Mouse (Mus musculus): Measurements from ENCODE around the gene Cd163. TPM values are rescaled to one million over a fixed set of nuclear protein-coding genes. Genes with fewer than 3 reads are reported as not detected.
A peak's percentile ranks its signal among the peaks of the same experiment; 100 is the strongest.

Gene Cd163
- total RNA-seq, 2 experiments from 2014 or later: 1.6 to 1.7 TPM

DNA sequence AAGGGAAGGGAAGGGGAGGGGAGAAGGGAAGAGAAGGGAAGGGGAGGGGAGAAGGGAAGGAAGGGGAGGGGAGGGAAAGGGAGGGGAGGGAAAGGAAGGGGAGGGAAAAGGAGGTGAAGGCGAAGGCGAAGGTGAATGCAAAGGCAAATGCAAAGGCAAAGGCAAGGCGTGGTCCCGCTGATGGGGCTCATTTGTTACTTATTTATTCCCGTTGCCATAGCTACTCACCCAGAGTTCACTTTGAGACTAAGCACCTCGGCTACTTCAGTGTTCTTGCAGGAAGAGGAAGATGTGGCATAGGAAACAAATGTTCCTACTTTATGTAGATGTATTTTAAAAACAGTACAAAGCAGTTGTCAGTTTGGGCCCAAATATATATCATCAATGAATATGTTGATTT is 56.1 kb downstream of the Cd163 start:
- no peak for DNase-seq (ENCODE audit: low spot score in 2 of 2)

DNA sequence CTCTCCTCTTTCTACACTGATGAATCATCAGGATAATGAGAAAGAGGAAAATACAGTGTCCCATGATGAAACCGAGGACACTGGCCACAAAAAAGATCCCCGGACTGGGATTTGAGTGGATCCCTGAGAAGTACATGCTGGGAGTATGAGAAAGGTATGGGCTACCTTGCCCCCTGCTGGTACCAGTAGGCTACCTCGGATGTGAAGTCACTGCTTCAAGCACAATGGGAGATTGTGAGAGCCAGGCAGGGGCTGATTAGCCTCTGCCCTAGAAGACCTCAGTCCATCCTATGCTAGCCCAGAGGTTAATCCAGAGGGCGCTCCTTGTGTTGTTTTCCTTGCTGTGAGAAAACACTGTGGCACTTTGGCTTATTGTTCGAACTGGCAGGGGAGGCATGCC is 59.9 kb downstream of the Cd163 start:
- DNase-seq (ENCODE audit: low spot score in 2 of 2): peak in 1 of 2 experiments; percentile 8

DNA sequence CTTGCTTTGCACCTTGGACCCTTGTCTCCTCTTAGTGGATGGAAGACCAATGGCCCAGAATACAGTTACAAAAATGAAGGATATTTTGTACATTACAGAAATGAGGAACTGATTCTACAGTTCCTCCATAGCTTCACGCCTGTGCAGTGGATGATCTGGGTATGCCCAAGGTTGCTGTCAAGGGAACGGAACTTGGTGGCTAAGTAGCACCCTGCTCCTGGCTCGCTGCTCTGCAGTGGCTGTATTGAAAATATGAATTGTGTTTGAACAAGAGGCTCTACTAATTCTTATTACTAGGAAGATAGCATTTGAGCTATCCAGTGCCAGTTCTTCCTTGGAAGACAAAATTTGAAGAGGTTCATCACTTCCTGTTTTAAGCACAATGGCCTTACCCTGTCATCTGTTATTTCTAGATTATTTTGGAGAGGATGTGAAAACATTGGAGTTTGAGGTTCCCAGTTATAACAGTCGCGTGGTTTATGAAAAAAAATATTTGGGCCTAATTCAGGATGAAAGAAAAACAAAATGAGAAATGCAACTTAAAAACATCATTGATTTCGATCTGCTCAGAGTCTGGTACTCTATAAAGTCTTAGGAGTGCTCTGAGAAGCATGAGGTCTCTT is 69.2 kb downstream of the Cd163 start:
- DNase-seq (ENCODE audit: low spot score in 2 of 2): no peak

DNA sequence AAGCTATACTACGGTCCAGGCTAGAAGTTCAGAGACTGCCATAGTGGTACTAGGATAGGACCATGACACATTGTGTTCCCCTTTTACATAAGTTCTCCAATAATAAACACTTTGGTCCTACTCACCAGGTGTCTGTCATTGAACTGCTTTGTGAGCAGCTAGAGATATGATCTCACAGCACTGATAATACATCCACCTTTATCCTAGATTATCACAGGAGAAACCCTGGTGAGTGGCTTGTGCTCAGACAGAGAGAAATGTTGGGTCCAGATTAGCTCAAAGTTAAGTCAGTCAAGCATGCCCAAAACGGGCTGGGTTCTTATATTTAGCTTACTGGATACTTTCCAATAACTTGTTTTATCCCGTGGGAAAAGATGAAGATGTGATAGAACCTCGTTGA is 70.2 kb downstream of the Cd163 start:
- DNase-seq (ENCODE audit: low spot score in 2 of 2): no peak

DNA sequence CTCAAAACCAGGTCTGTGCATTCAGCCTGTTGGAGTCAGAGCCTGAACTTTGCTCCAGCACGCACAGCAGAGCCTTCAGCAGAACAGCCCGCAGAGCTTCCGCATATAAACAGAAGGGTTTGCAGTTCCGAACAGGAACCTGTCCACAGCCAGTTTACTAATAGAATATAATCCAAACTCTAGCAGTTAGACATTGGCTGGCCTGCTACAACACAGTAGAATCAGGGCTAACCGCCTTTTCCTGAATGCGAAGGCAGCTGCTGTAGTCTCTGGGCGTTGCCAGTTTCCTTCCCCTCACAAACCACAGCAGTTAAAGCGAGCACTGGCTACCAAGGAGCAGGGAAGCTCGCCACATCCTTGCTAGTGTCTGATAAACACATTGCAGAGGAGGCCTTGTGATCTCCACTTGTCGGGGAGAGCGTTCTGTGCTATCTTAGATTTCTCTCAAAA is 71.0 kb downstream of the Cd163 start:
- no peak for DNase-seq (ENCODE audit: low spot score in 2 of 2)

DNA sequence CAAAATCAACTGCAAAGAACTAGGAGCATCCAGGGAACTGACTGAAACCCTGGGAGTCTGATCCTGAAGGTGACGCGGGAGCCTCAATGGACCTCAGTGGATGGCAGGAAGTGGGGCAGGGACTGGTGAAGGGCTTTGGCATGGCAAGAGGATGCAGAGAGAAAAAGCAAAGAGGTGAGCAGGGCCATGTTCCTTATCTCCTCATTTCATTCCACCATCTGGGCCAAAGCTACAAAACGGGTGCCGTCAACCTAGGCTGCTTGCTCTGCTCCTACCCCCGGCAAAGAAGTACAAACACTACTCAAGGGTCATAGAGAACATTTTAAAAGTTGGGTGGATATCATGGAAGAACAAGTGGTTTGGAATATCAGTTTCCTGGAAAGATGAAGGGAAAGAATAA is 71.9 kb downstream of the Cd163 start:
- DNase-seq (ENCODE audit: low spot score in 2 of 2): no peak

DNA sequence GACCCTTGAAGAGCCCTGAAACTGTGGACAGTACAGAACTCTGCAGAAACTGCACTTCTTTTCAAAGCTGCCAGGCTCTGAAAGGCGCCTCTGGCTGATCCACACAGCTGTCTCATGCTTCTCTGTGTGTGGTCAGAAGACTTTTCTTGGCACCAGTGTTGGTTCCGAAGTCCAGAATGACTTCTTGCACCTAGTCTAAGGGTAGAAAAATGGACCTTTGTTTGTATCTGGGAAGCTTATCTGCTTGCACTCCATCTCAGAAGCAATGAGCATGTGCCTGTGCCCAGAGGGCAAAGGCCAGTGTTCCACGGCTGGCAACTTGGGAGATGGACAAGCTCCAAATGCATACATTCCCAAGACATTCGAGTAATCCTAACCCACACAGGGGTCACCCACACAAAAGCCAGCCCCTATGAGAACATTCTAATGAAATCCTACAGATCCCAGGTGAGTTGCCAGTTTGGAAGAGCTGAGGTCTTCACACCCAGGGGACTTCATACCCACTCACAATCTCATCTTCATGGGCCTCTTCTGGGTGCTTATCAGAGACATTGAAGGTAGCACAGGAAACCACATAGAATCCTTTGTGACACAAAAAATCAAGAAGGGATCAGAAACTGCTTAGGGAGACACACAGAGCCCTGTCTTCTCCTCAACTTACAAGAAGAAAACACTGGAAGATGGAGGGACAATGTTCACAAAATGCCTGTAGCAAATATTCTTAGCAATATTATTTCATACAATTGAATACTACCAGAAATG is 73.2 kb downstream of the Cd163 start:
- DNase-seq (ENCODE audit: low spot score in 2 of 2): no peak

DNA sequence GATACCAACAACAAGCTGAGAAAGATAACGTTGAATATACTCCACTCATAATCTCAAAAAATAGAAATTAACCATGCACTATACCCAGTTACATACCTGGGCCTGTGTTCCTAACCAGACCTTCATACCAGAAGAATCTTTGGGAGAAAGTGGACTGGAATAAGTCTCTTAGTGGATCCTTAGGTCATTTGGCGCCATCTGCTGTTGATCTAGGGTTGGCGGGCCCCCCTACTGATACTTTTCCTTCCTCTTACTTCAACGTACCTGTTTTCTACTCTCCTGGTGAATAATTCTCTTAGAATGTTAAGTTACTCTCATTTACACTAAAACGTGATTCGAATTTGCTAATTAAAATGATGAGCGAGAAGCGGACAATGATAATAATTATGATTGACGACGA is 74.9 kb downstream of the Cd163 start:
- peak; percentile 59 to 75 for DNase-seq (ENCODE audit: low spot score in 2 of 2)

Other genes with a start within 250 kb of the Cd163 start
- under 1 TPM; 0.12 to 0.14 TPM for gene Vmn2r27, start 72.8 kb upstream of the Cd163 start, total RNA-seq (2021)
- 10 to 100 TPM; 60.7 to 70.5 TPM for gene Pex5, start 110.4 kb downstream of the Cd163 start, total RNA-seq (2021)
- gene Clstn3, start 160.1 kb downstream of the Cd163 start, total RNA-seq (2021): 100 to 1,000 TPM; 358 to 362 TPM
- under 1 TPM; 0.19 to 0.42 TPM for gene C1rl, start 188.5 kb downstream of the Cd163 start, total RNA-seq (2021)
- 1 to 10 TPM; 2.2 to 2.9 TPM for gene C1ra, start 207.7 kb downstream of the Cd163 start, total RNA-seq (2021)
- 1 to 10 TPM; 1.5 to 1.8 TPM for gene C1s1, start 237.7 kb downstream of the Cd163 start, total RNA-seq (2021)

Data from left cerebral cortex, adult 18-20 months (tissue).